Mouse (Mus musculus) heart, postnatal 10 days (tissue): ENCODE measurements around the gene Igdcc3. TPM values are rescaled to one million over a fixed set of nuclear protein-coding genes. Genes with fewer than 3 reads are reported as not detected.

ENCODE experiments used
- DNase-seq, 2 experiments: peaks; one replicate each; pipeline ENCODE4 v3.0.0; 2021
- intact Hi-C: fragments of 180-260 bp; cut with DNase I; formaldehyde crosslinking; loops from one replicate; pipeline ENCODE4 v1.15.1; 2025
- total RNA-seq, 2 experiments: library from RNA; stranded (reverse); gene quantifications; 2 replicates each; pipeline ENCODE4 v1.2.3; 2021

The Igdcc3 gene
- total RNA-seq, 2 experiments from 2014 or later = 0.22 to 0.40 TPM

- DNase-seq = no peak
Observed at GRCm38 (mm10) chr9:65175234-65175938, 34.4 kb downstream of the Igdcc3 start.

GRCm38 (mm10) chr9:65175939-65176871 lies 35.2 kb downstream of the Igdcc3 start:
- DNase-seq = no peak
- intact Hi-C loops = no loop called here

More at GRCm38 (mm10) chr9:65175234-65175938, 34.4 kb downstream of the Igdcc3 start:
- intact Hi-C loops = no loop called here

- intact Hi-C loops = no loop called here
- no peak for DNase-seq
Observed at GRCm38 (mm10) chr9:65177497-65177896, 36.5 kb downstream of the Igdcc3 start.

- no peak for DNase-seq
- intact Hi-C loops = no loop called here
Observed at GRCm38 (mm10) chr9:65177912-65178311, 36.9 kb downstream of the Igdcc3 start.

GRCm38 (mm10) chr9:65178336-65179213 lies 37.6 kb downstream of the Igdcc3 start:
- DNase-seq = peak in 1 of 2 experiments; percentile 42
- intact Hi-C loops = no loop called here

- DNase-seq = no peak
- intact Hi-C loops = no loop called here
Observed at GRCm38 (mm10) chr9:65179817-65180624, 39.0 kb downstream of the Igdcc3 start.

- DNase-seq = peak; percentile 90 to 92
- intact Hi-C loops = loop anchor here (1.0 to 2.0 kb wide), 3 partner anchors 24 to 227 kb away; no protein-coding TSS in a partner anchor
Observed at GRCm38 (mm10) chr9:65188599-65188998, 47.6 kb downstream of the Igdcc3 start.

GRCm38 (mm10) chr9:65190306-65190705 lies 49.3 kb downstream of the Igdcc3 start:
- intact Hi-C loops = no loop called here

GRCm38 (mm10) chr9:65191389-65191754 lies 50.4 kb downstream of the Igdcc3 start:
- intact Hi-C loops = no loop called here
- DNase-seq = no peak

More at GRCm38 (mm10) chr9:65190306-65190705, 49.3 kb downstream of the Igdcc3 start:
- DNase-seq = no peak

- DNase-seq = no peak
- intact Hi-C loops = no loop called here
Observed at GRCm38 (mm10) chr9:65191755-65192469, 50.9 kb downstream of the Igdcc3 start.

- intact Hi-C loops = no loop called here
- no peak for DNase-seq
Observed at GRCm38 (mm10) chr9:65193214-65193613, 52.2 kb downstream of the Igdcc3 start.

GRCm38 (mm10) chr9:65195053-65195452 lies 54.1 kb downstream of the Igdcc3 start, which contains the start of gene Parp16:
Gene Parp16 (plus strand): TSS chr9:65195353.
- no peak for DNase-seq
- intact Hi-C loops = no loop called here

- peak; percentile 70 to 78 for DNase-seq
- intact Hi-C loops = no loop called here
Observed at GRCm38 (mm10) chr9:65195621-65195981, 54.6 kb downstream of the Igdcc3 start.

- intact Hi-C loops = loop anchor here (1.0 kb wide), 1 partner anchor 87 kb away; no protein-coding TSS in a partner anchor
- DNase-seq = no peak
Observed at GRCm38 (mm10) chr9:65195982-65196737, 55.2 kb downstream of the Igdcc3 start.

- DNase-seq = peak; percentile 96 to 97
- intact Hi-C loops = loop anchor here (1.0 kb wide), 1 partner anchor 86 kb away; no protein-coding TSS in a partner anchor
Observed at GRCm38 (mm10) chr9:65196738-65197569, 56.0 kb downstream of the Igdcc3 start.

- intact Hi-C loops = no loop called here
- no peak for DNase-seq
Observed at GRCm38 (mm10) chr9:65197826-65198225, 56.8 kb downstream of the Igdcc3 start.

- no peak for DNase-seq
- intact Hi-C loops = no loop called here
Observed at GRCm38 (mm10) chr9:65199723-65200122, 58.7 kb downstream of the Igdcc3 start.
